16 mouse cellular contexts compared by ENCODE assay signal in genomic region chr13:120024581-120024980, GRCm38 (mm10). TPM values are rescaled to one million over a fixed set of nuclear protein-coding genes. Genes with fewer than 3 reads are reported as not detected.
"Had no signal": no experiment of that assay in that cellular context is flagged by ENCODE, and none has a peak within 500 bp of the region (broad histone marks: within the 10 kb centered on the region; RNA-seq: fewer than 3 reads in every experiment).

No protein-coding gene starts in this region.

RNA-seq across cellular contexts. Expression of gene Gm36079, which starts 2.2 kb away (rescaled TPM):
- total RNA-seq: layer of hippocampus, adult 18-20 months; layer of hippocampus, postnatal 14 days; left cerebral cortex, adult 8-10 months; left cerebral cortex, postnatal 14 days; left cerebral cortex, postnatal 4 days had no signal
- polyA plus RNA-seq: kidney, embryonic 16.5 days; limb, embryonic 13.5 days; liver, embryonic 12.5 days; liver, embryonic 15.5 days; lung, embryonic 15.5 days; midbrain, embryonic 10.5 days; midbrain, embryonic 15.5 days; neural tube, embryonic 14.5 days; stomach, embryonic 16.5 days; testis, adult 2 months; urinary bladder, adult 2 months had no signal

RNA-seq across cellular contexts. Expression of gene Gm21188, which starts 27.4 kb away (rescaled TPM):
- total RNA-seq: layer of hippocampus, postnatal 14 days; left cerebral cortex, adult 8-10 months; left cerebral cortex, postnatal 14 days; left cerebral cortex, postnatal 4 days had no signal
- polyA plus RNA-seq: kidney, embryonic 16.5 days; limb, embryonic 13.5 days; liver, embryonic 12.5 days; lung, embryonic 15.5 days; midbrain, embryonic 10.5 days; midbrain, embryonic 15.5 days; neural tube, embryonic 14.5 days had no signal
